Comparison of ENCODE assay signal across 24 mouse cellular contexts in the genomic region with DNA sequence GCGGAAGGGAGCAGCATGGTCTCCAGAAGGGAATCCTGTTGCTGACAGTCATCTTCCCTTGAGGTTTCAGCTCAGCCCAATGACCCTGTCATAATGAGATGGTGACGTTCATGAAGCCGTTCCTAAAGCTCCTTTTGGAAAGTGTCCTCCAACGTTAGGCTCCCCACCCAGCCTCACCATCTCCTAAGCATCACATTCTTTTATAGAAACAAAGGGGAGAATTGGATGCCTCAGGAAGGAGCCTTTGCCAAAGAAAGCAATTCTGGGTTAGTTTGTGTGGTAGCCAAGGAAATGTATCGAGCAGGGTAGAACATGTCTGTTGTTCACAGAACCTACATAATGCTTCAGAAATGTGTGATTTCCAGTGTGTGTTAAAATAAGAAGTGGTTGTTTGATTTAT.
"Had no signal": no experiment of that assay in that cellular context is flagged by ENCODE, and none has a peak within 500 bp of the region (broad histone marks: within the 10 kb centered on the region; RNA-seq: fewer than 3 reads in every experiment).

No protein-coding gene starts in this region.

- DNase-seq: kidney, adult 18-20 months; kidney, adult 9 months; kidney, postnatal 14 days; kidney, postnatal 4 days; layer of hippocampus, adult 9-11 months; lung, adult 18-20 months; lung, postnatal 10 days; lung, postnatal 36 days; retina, postnatal 1 day; thymus, adult 2 months; thymus, postnatal 14 days; thymus, postnatal 4 days had no signal

- H3K27ac ChIP-seq: limb, embryonic 12.5 days; limb, embryonic 15.5 days; liver, embryonic 12.5 days; liver, embryonic 15.5 days; lung, embryonic 15.5 days; midbrain, embryonic 10.5 days; midbrain, embryonic 13.5 days; neural tube, embryonic 13.5 days had no signal

- H3K4me3 ChIP-seq: limb, embryonic 12.5 days; limb, embryonic 15.5 days; liver, embryonic 12.5 days; liver, embryonic 15.5 days; lung, embryonic 15.5 days; megakaryocyte, embryonic 14.5 days; midbrain, embryonic 10.5 days; midbrain, embryonic 13.5 days; myocyte; neural tube, embryonic 13.5 days had no signal

- H3K27me3 ChIP-seq: limb, embryonic 12.5 days; limb, embryonic 15.5 days; liver, embryonic 12.5 days; liver, embryonic 15.5 days; lung, embryonic 15.5 days; megakaryocyte, embryonic 14.5 days; midbrain, embryonic 13.5 days; neural tube, embryonic 13.5 days had no signal

- H3K4me1 ChIP-seq: limb, embryonic 15.5 days; liver, embryonic 12.5 days; liver, embryonic 15.5 days; megakaryocyte, embryonic 14.5 days had no signal

- H3K9me3 ChIP-seq: limb, embryonic 12.5 days; limb, embryonic 15.5 days; liver, embryonic 12.5 days; liver, embryonic 15.5 days; lung, embryonic 15.5 days; megakaryocyte, embryonic 14.5 days; midbrain, embryonic 10.5 days; midbrain, embryonic 13.5 days; neural tube, embryonic 13.5 days had no signal

- ATAC-seq: intestine, embryonic 16.5 days; liver, embryonic 12.5 days; midbrain, embryonic 13.5 days; midbrain, embryonic 16.5 days had no signal

- H3K4me2 ChIP-seq: limb, embryonic 12.5 days; limb, embryonic 15.5 days; liver, embryonic 12.5 days; liver, embryonic 15.5 days; lung, embryonic 15.5 days; midbrain, embryonic 13.5 days; neural tube, embryonic 13.5 days had no signal

- H3K9ac ChIP-seq: limb, embryonic 12.5 days; limb, embryonic 15.5 days; liver, embryonic 12.5 days; liver, embryonic 15.5 days; lung, embryonic 15.5 days; midbrain, embryonic 13.5 days; neural tube, embryonic 13.5 days had no signal

- H3K36me3 ChIP-seq: limb, embryonic 12.5 days; limb, embryonic 15.5 days; liver, embryonic 12.5 days; liver, embryonic 15.5 days; lung, embryonic 15.5 days; midbrain, embryonic 10.5 days; midbrain, embryonic 13.5 days; neural tube, embryonic 13.5 days had no signal
